Mouse (Mus musculus) ES-E14 (cell line): ENCODE data around the gene Ulk4. TPM values are rescaled to one million over a fixed set of nuclear protein-coding genes. Genes with fewer than 3 reads are reported as not detected.

Source experiments
- DNase-seq: peaks from one replicate; pipeline ENCODE4 v3.0.0-alpha.2; 2013; ENCODE audit warnings: low read depth, low spot score
- H3K27ac ChIP-seq: 2 replicates; pipeline ENCODE4 v1.5.1; 2012; ENCODE audit warnings: low read depth, mild to moderate bottlenecking, low read length, moderate library complexity, mixed read lengths; ENCODE audit not compliant: poor library complexity, insufficient read depth, severe bottlenecking
- H3K36me3 ChIP-seq: 2 replicates; pipeline ENCODE4 v1.6.1; 2012; ENCODE audit warnings: mild to moderate bottlenecking, low read length, moderate library complexity, mixed read lengths; ENCODE audit not compliant: control insufficient read depth, poor library complexity, insufficient read depth, severe bottlenecking
- H3K4me1 ChIP-seq, 2 experiments: fragments of 150-350 bp in 1 of 2; sonication (generic) in 1 of 2; 2 replicates each; pipeline ENCODE4 v1.6.1; 2012; ENCODE audit warnings: low read length in 2 of 2, mild to moderate bottlenecking in 1 of 2, mixed read lengths in 1 of 2; ENCODE audit not compliant: control insufficient read depth in 2 of 2, insufficient read depth in 2 of 2, poor library complexity in 1 of 2
- H3K4me3 ChIP-seq, 2 experiments: fragments of 150-350 bp in 1 of 2; sonication (generic) in 1 of 2; 2 replicates each; pipeline ENCODE4 v1.5.1; 2012; ENCODE audit warnings: low read length in 2 of 2, low read depth in 1 of 2, mild to moderate bottlenecking in 1 of 2, mixed read lengths in 1 of 2; ENCODE audit not compliant: insufficient read depth in 1 of 2, poor library complexity in 1 of 2, severe bottlenecking in 1 of 2
- H3K9ac ChIP-seq: 2 replicates; pipeline ENCODE4 v1.6.1; 2012; ENCODE audit warnings: low read depth, mild to moderate bottlenecking, low read length, mixed read lengths; ENCODE audit not compliant: poor library complexity, insufficient read depth, severe bottlenecking
- H3K9me3 ChIP-seq: fragments of 150-350 bp; sonication (generic); 2 replicates; pipeline ENCODE4 v1.6.1; 2012; ENCODE audit warnings: low read depth, mild to moderate bottlenecking, low read length; ENCODE audit not compliant: control insufficient read depth, insufficient read depth
- CHD2 ChIP-seq: IDR thresholded peaks from 2 replicates; pipeline ENCODE4 v1.6.1; 2014; ENCODE audit warnings: mild to moderate bottlenecking, low read depth, low read length, inconsistent platforms
- HCFC1 ChIP-seq: IDR thresholded peaks from 2 replicates; pipeline ENCODE4 v1.6.1; 2012; ENCODE audit warnings: low read length, inconsistent platforms, borderline replicate concordance; ENCODE audit not compliant: insufficient read depth
- MAFK ChIP-seq: IDR thresholded peaks from 2 replicates; pipeline ENCODE4 v1.6.1; 2014; ENCODE audit warnings: mild to moderate bottlenecking, low read depth, low read length, inconsistent platforms; ENCODE audit not compliant: insufficient read depth
- ZC3H11A ChIP-seq: IDR thresholded peaks from 2 replicates; pipeline ENCODE4 v1.6.1; 2012; ENCODE audit warnings: low read depth, mild to moderate bottlenecking, inconsistent platforms, low read length, borderline replicate concordance
- ZNF384 ChIP-seq: IDR thresholded peaks from 2 replicates; pipeline ENCODE4 v1.6.1; 2012; ENCODE audit warnings: low read depth, low read length, inconsistent platforms
- in situ Hi-C, 2 experiments: fragments of 600-800 bp; cut with MboI; formaldehyde crosslinking; loops; one replicate each; pipeline ENCODE4 v1.15.1; 2025; ENCODE audit warnings: low sequenced_read_pairs in 2 of 2, inconsistent platforms in 1 of 2; ENCODE audit not compliant: unreplicated experiment in 2 of 2
- total RNA-seq: library from RNA; depleted of rRNA; stranded (reverse); fragments of 300-350 nt; gene quantifications from 2 replicates; pipeline ENCODE4 v1.2.3, GENCODE M21; 2012

The Ulk4 gene
- total RNA-seq, 1 experiment, result 31.5 TPM

DNA sequence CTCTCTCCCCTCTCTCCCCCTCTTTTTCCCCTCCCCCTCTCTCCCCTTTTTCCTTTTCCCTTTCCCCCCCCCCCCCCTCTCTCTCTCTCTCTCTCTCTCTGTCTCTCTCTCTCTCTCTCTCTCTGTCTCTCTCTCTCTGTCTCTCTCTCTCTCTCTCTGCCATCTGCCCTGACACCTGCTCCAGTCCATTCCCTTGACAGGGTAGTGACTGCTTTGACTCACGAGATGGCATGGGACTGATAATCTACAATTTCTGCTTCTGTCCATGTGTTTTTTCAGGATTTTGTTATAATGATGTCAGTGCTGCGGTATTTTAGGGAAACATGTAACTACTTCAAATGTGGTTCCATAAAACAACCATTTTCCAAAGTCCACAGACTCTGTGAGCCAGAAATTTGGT is 147.5 kb downstream of the Ulk4 start:
- in situ Hi-C loops, result no loop called here
- Histone ChIP-seq H3K27ac (no peak overlapping the region), H3K9me3 (no peaks in the 10 kb centered on the region), H3K4me3 (no peak overlapping the region), H3K9ac (no peak overlapping the region), H3K4me1 (no peaks in the 10 kb centered on the region; a peak in 1 of 4 replicates), H3K36me3 (no peaks in the 10 kb centered on the region)
- no peak for DNase-seq
- TF ChIP-seq ZNF384 (no peak), ZC3H11A (no peak)

DNA sequence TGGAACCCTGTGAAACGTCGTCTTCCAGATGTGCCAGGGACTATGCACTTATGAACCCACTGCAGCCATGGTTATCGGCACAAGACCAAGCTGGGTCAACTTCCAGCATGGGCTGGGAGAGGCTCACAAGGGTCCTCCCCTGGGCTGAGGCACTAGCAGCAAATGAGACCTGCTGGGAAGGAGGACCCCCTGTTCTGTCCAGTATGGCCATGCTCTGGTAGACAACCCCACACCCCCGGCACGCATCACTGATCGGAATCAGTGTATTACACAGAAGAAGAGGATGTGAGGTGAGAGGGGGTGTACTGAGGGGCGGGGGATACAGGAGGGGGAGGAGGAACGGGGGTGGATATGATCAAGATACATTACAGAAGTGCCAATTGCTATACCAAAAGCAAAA is 148.1 kb downstream of the Ulk4 start:
- Histone ChIP-seq H3K36me3 (no peaks in the 10 kb centered on the region), H3K9me3 (no peaks in the 10 kb centered on the region), H3K9ac (no peak overlapping the region), H3K4me1 (no peaks in the 10 kb centered on the region; a peak in 1 of 4 replicates), H3K27ac (no peak overlapping the region), H3K4me3 (no peak overlapping the region)
- DNase-seq, result no peak
- no peak for TF ChIP-seq HCFC1
- TF ChIP-seq ZNF384, result no peak
- TF ChIP-seq CHD2, result no peak
- no peak for TF ChIP-seq MAFK
- TF ChIP-seq ZC3H11A, result no peak
- in situ Hi-C loops, result no loop called here

DNA sequence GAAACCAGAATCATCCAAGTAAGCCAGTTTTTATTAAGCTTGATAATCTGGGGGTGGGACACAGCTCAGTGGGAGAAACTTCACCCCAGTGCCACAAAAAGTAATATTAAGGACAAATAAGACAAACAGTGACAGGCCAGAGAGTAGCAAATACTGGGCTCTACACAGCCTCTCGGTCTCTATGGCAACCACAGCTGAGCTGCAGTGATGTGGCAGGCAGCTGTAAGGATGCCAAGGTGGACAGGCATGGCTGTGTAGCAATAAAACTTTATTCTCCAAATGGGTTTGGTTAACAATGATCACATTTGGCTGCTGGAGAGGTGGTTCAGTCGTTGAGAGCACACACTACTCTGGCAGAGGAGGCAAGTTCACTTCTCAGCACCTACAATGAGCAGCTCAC is 150.0 kb downstream of the Ulk4 start:
- in situ Hi-C loops, result no loop called here
- TF ChIP-seq HCFC1 (no peak), ZC3H11A (no peak), ZNF384 (no peak), MAFK (no peak), CHD2 (no peak)

DNA sequence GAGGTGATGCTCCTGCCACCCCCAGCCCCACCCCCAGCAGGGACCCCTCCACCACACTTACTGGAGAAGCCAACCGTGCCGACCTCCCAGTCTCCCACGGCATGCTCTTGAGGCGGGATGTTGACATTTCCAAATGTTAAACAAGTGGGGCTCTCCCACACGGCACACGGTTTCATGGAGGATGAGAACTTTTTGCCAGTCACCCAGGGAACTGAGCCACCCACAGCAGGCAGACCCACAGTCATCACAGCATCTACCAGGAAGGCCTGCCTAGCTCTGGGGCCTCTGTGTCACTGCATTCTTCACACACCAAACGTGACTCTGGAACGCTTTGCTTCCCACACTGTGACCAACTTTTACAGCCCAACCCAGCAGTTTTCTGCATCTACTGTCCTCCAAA is 152.3 kb downstream of the Ulk4 start:
- Histone ChIP-seq H3K4me3 (no peak overlapping the region), H3K36me3 (no peaks in the 10 kb centered on the region), H3K9me3 (no peaks in the 10 kb centered on the region), H3K4me1 (no peaks in the 10 kb centered on the region; a peak in 1 of 4 replicates), H3K9ac (no peak overlapping the region), H3K27ac (no peak overlapping the region)
- in situ Hi-C loops, result no loop called here
- DNase-seq, result no peak
- TF ChIP-seq CHD2 (no peak), ZC3H11A (no peak), MAFK (no peak), HCFC1 (no peak), ZNF384 (no peak)

More for the DNA sequence above, 150.0 kb downstream of the Ulk4 start:
- no peaks in the 10 kb centered on the region for H3K36me3 ChIP-seq
- no peak overlapping the region for H3K4me3 ChIP-seq
- no peak overlapping the region for H3K9ac ChIP-seq
- no peak for DNase-seq
- H3K27ac ChIP-seq, result no peak overlapping the region
- no peaks in the 10 kb centered on the region for H3K9me3 ChIP-seq
- H3K4me1 ChIP-seq, result no peaks in the 10 kb centered on the region; a peak in 1 of 4 replicates

DNA sequence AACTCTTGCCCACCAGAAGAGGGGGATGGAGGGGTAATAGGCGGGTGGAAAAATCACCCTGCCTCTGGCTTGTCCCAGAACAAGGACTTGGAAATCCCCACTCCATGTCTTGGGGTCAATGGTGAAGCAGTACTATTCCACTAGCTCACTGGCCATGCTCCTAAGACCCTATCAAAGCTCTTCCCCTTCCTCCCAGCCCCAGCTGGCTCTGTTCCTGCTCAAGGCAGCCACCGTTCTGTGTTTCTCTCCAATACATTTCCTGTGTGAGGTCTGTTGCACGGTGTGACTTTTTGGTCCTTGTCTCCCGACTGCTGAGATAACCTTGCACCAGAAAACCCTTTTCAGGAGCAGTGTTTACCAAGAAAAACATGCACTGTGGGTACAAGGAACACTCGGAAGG is 155.0 kb downstream of the Ulk4 start:
- Histone ChIP-seq H3K9me3 (no peaks in the 10 kb centered on the region), H3K4me3 (no peak overlapping the region), H3K27ac (no peak overlapping the region), H3K9ac (no peak overlapping the region), H3K4me1 (no peaks in the 10 kb centered on the region; a peak in 1 of 4 replicates), H3K36me3 (no peaks in the 10 kb centered on the region)
- in situ Hi-C loops, result no loop called here
- no peak for DNase-seq
- TF ChIP-seq HCFC1 (no peak), MAFK (no peak), ZC3H11A (no peak), ZNF384 (no peak), CHD2 (no peak)
